Mouse (Mus musculus) kidney, postnatal 25 days (tissue): Measurements from ENCODE around the gene Fez1.

ENCODE experiments used
- DNase-seq, 2 experiments: peaks; one replicate each; pipeline ENCODE4 v3.0.0; 2021; ENCODE audit warnings: mixed read lengths in 2 of 2

The Fez1 gene

DNA sequence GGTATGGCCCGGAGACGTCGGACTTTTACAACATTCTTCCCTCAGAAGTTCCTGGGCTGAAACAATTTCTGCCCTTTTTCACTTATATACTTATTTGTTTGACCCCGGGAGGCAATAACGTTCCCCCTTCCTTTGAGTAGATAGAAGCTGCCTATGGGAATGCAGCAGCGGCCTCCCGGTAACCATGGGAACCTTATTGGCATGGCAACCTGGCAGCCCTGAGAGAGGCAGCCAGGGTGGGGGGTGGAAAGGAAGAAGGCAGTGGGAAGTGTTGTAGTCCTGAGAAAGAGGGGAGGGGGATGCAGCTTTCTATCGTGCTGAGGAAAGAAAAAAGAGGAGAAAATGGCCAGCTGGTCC, at the start of gene Fez1:
Fez1 (plus strand) TSS at position 221 of the 357 bp plus-strand sequence.
- DNase-seq, result no peak

DNA sequence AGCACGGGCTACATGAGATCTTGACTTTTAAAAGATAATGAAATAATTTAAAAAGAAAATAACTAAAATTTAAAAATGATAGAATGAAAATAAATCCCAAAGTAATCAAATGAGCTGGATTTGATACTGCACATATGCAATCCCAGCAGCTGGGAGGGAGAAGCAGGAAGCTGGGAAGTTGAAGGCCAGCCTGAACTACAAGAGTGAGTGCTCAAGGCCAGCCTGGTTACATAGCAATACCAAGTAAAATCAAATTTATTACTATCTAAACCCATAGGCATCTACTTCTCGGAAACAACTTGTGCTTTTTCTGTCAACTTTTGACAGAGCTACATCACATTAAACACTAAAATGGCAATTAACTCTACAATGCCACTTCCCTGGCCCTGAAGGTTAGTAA, 37.7 kb upstream of the Fez1 start:
- DNase-seq, result no peak

DNA sequence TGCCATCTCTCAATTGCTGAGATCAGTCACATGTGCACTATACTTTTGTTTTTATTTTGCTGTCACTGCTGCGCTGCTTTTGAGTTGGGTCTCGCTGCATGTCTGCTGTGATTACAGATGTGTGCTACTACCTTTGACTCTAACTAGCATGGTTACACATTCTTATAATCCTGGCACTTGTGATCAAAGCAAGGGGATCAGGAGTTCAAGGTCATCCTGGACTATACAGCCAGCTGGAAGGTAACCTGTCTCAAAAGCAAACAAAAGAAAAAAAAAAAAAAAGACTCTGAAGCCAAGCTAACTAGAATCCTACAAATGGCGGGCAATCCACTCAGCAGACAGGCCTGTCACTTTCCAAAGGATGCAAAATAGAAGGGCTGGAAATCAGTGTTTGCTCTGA, 29.5 kb upstream of the Fez1 start:
- DNase-seq, result no peak

DNA sequence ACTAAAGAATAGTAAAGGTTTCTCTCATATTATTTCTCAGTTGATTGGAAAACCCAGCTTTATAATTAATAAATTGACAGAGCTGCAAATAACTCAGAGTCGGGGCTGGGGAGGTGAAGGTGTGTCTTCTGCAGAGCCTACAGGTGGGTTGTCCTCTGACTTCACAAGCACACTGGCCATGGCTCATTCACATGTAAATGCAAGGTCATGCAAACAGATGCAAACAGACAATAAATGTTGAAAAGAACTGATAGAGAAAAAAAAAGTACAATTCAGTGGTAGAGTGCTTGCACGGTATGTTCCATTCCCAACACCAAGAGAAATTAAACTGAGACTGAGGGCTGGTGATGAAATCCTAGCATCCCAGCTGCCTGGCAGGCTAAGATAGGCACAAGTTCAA, 27.2 kb upstream of the Fez1 start:
- DNase-seq, result no peak

DNA sequence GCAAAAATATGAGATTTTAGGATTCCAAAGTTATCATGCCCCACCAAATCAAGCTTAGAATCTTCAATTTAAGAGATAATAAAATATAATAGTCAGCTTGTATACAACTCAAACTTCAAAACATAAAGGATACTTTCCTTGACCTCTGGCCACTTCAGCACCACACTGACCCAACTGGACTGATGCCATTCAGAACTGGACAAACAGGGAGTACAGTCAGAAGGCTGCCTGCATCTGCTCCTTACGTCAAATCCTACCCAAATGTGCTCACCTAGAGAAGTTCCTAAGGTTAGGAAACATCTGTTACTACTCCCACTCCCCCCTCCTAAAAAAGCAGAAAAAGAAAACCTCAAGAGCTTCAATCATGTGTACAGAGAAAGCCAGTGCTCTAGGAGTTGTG, 26.1 kb upstream of the Fez1 start:
- DNase-seq, result peak in 1 of 2 experiments; percentile 10

DNA sequence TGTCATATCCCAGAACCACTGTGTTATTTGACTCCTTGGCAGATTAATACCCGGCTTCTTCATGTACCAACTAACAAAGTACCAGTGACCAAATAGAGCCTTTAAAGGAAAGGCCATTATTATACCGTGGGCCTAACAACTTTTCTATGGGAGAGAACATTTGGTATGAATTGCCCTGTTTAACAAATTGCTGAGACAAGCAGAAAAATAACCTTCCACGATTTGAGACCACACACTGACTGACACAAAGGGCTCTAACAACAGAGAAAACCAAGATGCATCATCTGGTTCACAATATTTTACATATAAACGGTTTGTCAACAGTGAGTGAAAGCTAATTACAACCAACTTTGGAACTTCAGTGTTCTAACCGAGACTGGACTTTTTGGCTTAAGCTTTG, 25.4 kb upstream of the Fez1 start:
- no peak for DNase-seq

DNA sequence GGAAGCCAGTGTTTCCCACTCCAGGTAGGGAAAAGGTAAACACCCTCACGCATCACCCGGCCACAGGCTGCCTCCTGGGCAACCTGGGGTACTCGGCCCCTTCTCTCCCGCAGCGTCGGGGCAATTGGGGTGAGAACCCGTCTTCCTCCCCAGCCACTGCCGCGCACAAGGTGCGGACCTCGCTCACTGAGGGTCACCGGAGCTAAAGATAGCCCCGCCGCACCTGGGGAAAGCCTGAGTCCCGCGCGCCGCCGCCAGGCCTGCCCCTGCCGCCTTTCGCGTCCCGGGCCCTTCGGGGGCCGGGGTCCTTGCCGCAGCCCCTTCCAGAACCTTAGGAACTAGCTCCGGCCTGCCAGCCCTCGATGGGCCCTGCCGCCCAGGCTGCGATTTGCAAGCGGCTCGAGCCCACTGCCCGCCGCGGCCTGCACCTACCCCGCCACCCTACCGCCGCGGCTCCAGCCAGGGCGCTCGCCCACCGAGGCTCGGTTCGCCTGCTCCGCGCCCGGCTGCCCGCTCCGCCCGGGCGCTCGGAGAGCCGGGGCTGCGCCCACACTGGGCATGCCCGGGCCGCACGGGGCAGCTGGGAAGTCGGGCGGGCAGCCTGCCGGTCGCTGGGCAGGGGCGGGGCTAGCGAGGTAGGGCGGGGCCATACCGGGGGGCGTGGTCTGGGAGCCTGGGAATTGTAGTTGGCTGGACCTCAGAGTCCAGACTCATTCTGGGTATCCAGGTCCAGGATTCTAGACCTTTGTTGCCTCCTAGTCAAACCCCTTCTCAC, 24.7 kb upstream of the Fez1 start, which contains the start of gene Ei24:
Ei24 (minus strand) TSS at position 613 of the 775 bp plus-strand sequence.
- peak; percentile 95 to 96 for DNase-seq

DNA sequence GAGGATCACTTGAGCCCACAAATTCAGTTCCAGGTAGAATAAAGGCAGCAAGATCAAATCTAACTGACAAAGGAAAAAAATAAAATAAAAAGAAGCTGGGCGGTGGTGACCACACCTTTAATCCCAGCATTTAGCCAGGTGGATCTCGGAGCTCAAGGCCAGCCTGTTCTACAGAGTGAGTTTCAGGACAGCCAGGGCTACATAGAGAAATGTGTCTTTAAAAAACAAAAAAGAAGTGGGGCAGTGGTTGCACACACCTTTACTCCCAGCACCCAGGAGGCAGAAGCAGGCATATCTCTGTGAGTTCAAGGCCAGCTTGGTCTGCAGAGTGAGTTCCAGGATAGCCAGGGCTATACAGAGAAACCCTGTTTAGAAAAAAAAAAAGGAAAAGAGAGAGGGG, 19.7 kb upstream of the Fez1 start:
- DNase-seq, result no peak

DNA sequence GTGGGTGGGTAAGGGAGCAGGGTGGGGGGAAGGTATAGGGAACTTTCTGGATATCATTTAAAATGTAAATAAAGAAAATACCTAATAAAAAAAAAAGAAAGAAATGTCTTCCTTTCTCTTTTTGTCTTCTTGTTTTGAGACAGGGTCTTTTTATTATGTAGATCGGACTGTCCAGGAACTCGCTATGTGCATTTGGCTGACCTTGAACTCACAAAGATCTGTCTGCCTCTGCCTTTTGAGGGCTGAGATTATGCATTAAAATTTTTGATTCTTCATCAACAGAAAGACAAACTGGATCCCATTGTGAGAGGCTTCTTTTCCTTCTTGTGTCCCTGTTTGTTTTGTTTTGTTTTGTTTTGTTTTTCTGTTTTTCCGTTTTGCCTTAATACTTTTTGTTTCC, 18.7 kb upstream of the Fez1 start:
- no peak for DNase-seq

DNA sequence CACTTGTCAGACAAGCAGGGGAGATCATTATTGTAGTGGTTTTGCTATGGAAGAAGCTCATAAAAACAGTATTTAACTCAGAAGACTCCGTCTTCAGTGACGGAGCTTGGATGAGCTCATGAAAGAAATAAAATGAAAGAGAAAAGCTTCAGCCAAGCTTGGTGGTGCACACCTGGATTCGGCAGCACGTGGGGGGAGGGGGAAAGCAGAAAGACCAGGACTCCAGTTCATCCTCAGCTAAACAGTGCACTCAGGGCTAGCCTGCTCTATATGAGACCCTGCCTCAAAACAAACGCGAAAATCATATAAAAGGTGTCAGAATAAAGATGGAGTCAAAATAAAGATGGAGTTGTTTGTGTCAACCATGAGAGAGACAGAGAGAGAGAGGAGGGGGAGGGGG, 18.3 kb upstream of the Fez1 start:
- no peak for DNase-seq

DNA sequence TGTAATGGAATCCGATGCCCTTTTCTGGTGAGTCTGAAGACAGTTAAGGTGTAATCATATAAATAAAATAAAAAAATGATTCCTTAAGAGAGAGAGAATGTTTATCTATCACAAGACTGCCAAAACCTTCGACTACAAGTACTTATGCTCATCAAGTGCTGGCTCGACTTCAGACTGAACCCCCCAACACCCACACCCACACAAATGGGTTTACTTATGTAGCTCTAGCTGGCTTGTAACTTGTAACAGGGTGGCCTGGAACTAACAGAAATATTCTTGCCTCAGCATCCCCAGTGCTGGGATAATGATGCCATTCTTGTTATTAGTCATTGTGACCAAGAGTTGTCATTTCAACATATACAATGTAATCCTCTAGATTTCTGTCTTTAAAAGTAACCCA, 17.7 kb upstream of the Fez1 start:
- DNase-seq, result no peak

DNA sequence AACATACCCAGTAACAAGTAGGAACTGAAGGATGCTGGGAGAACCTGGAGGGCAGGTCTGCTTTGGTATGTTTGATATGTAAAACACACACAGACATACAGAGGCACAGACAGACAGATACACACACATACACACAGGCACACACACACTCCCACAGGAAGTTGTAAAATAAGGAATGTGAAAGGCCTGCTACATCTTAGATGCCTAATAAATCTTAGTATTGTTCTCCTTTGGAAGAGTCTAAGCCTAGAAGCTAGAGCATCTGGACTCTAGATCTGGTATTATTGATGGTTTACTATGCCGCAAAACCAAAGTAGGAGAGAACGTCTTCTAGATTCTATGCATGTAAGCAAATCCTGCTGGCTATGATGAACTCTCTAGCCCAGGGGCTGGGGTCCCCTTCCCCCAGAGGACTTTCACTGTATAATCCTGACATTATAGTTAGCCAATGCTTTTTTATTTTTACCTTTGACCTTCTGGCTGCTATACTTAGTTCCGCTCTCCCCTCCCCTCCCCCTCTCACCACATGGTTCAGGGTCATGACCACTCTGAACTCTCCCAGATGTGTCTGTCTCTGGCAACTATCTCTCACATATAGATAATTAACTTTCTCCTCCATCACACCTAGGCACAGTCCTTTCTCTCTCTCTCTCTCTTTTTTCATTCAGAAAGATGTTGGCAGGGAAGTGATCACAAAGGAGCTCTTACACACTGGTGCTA, 16.2 kb upstream of the Fez1 start:
- DNase-seq, result peak in 1 of 2 experiments; percentile 14

DNA sequence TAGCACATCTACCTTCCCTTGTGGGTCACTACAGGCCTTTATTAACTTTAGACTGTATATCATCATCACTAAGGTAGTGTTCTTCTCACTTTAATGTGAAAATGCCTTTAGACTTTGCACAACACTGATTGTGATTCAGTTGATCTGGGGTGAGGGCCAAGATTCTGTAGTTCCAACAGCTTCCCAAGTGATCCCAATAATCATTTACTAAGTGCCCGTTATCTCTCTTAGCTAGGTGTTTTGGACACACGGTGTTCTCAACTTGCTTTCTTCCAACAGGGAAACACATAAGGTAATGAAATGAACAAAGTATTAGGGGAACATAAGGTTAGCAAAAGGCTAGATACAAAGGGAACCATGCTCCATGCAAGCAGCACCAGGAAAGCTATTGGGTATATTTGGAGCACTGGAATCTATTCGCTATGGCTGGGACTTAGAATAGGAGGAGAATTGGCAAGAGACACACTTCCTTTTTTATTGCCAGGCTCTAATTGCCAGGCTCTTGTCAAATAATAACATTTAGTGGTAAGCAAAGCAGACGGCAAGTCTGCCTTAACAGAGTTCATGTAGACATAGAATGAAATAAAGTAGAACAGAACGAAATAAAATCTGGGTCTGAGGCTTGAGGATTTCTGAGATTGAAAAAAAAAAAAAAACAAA, 13.4 kb upstream of the Fez1 start:
- no peak for DNase-seq

DNA sequence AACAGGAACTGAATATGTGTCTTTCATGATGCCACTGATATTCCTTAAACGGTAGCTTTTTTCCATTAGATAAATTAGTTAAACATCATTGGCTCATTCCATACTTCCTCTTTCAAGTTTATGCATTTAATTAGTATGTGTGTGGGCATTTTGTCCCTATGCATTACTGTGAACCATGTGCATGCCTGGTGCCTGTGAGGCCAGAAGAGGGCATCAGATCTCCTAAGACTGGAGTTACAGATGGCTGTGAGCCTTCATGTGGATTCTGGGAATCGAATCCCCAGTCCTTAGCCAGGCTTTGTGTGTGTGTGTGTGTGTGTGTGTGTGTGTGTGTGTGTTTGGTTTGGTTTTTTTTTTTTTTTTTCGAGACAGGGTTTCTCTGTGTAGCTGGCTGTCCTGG, 7.2 kb upstream of the Fez1 start:
- no peak for DNase-seq

DNA sequence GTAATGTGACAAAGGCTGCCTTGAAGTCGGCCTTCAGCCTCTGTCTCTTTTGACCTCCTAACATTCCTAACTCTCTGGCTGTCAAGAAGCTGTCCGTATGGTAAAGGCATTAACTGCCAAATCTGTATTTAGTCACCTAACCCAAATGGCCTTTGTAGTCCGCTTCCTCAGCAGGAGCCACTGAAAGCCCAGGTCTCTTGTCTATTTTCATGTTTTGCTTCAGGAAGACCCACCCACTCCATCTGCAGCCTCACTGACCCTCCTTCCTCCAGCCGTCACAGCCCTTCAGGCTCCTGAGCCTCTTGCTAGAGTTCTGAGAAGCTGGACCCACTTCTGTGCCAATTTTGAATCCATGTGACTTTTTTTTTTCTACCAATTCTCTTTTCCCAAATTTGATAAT, 2.8 kb upstream of the Fez1 start:
- no peak for DNase-seq

DNA sequence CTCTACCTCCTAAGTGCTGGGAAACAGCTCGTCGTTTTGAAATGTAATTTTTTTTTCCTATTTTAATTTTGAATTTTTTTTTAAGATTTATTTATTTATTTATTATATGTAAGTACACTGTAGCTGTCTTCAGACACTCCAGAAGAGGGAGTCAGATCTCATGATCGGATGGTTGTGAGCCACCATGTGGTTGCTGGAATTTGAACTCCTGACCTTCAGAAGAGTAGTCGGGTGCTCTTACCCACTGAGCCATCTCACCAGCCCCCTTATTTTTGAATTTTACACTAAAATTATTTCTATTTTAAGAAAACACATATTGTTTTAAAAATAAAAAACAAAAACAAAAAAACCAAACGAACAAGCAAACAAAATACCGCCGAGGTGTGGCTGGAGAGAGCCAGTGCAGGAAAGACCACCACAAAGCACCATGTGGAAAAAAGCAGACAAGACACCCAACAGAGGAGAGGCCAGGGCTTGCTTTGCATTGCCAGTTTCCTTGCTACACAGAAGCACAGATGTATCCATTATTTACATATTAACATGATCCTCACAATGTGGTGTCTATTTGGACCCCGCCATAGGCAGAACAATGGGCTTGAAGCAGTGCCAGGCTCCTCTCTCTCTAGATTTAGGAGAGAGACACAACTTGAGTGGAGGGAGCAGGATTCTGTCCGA, 558 bp upstream of the Fez1 start:
- no peak for DNase-seq

DNA sequence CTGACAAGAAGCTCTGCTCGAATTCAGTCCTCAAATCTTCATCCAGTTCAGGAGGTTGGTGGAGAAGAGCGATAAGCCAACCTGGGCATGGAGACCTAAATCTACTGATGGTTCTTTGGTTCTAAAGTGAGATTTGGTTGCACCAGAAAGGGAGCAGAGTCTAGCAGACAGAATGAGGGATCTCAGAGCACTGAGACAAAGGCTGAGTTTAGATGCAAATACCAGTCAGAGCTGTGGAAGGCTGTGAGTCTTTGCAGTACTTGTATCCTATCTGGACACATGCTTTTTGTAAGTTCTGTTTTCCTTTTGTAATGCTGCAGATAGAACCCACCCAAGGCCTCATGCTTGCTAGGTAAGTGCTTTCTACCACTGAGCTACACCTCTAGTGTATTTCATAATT, 360 bp downstream of the Fez1 start:
- DNase-seq, result no peak

DNA sequence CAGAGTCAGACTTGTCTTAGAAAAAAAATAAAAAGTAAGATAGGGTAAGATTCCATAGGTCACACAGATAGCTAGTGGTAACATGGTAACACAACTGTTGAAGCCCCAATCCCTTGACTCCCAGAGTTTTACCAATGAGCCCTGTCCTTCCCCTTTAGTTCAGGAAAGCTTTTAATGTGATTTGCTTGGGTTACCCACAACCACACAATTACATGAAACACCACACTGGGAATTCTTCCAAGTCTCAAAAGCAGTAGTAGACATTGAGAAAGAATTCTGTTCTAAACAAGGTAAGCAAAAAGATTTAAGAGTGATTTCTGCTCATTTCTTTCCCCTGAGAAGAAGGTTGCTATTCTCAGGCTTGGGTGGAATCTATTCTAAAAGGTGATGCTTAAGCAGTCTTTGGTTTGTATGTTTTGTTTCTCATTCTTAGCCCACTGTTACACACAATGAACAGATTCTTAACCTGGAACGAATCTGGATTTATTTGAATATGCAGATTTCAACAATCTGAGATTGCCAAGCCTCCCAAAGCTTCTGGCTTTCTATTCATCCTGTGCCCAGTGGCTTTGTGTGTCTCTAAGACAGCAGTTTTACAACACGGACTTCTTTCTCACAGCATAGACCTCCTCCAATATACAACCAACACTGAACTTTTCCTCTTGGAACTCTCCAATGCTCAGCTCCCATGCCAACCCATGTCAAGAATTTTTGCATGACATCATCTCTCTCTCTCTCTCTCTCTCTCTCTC, 5.1 kb downstream of the Fez1 start:
- no peak for DNase-seq

DNA sequence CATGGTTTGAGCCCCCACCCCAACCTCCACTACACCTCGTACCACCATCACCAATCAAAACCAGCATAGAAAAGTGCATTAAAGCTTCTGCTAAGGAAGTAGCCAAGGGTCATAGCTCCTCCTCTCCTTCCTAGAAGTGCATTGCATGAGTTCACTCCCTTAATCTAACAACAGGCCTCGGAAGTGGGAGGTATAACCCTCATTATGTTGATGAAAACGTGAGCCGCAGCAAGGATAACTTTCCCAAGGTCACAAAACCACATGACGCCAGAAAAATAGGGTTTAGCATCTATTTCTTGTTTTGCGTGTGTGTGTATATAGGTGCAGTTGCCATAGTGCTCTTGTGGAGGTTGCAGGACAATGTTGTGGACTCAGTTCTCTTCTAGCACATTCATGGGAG, 9.7 kb downstream of the Fez1 start:
- no peak for DNase-seq

DNA sequence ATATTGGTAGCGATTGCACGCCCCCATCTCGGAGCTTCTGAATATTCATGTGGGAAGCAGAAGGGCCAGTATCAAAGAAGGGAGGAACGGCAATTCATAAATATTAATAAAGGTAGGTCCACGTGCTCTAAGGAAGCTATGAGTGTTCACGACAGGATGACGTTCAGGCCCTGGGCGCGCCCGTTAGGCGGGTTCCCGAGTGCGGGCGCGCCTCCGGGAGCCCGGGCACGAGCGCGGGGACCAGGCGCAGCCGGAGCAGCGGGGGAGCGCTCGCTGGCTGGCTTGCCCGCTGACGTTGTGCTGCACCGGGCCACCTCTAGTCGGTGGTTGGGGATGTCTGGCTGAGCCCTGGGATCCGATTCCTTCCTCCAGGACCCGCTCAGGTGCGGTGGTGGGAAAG, 10.9 kb downstream of the Fez1 start:
- peak; percentile 33 to 65 for DNase-seq

DNA sequence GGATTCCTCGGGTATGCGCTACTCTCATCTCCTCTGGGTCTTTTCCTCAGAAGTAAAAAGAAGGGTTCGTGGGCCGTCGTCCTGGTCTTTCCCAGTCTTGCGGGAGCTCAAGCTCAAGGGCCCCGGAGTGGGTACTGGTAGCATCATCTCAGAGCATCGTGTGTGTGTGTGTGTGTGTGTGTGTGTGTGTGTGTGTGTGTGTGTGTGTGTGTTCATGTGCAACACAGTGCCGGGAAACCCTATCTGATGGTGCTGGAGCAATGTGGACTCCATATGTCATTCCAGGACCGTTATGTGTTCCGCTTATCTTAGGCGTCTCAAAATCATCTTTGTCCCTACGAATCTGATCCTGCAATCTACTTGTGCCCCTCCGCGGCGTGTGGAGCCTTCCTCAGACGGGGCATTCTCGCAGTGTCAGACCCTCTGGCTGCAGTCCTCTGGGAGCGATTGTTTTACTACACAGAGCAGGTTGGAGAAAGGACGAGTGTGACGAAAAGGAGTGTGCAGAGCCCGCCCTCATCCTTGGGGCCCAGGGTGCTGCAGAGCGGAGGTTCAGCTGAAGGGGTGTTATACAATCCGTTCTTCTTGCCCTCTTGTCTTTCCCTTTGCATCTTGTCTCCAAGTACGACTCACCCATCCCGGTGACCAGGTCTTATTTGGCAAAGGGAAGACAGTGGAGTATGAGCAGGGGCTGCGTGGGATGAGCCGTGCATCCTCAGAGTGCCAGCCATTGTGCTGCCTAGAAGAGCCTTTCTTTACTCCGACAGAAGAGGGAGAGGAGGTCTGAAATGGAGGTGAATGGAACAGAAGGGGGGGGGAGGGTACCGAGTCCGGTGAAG, 11.6 kb downstream of the Fez1 start:
- DNase-seq, result no peak

DNA sequence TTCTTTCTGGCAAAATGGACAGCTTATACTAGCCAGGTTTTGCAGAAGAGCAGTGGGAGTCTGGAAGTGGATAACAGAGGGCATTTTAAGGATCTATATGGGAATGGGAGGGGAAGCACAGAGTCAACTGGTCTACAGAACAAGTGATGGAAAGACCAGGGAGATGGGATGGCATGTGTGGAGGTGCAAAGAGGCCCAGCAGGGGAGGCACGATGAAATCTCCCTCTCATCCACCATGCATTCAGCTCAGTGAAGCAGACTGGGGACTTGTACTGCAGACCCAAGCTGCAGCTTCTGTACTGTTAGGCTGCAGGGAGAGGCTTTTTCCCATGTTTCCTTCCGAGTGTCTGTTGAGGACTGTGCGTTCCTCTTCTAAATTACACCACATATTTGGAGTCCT, 12.2 kb downstream of the Fez1 start:
- DNase-seq, result no peak
